Mouse (Mus musculus): ENCODE data around the gene Slc16a10.

The Slc16a10 gene

GRCm38 (mm10) chr10:40105174-40105573, 36.9 kb downstream of the Slc16a10 start:
- no peak for DNase-seq

GRCm38 (mm10) chr10:40103790-40104189, 38.3 kb downstream of the Slc16a10 start:
- peak; percentile 72 for DNase-seq

- DNase-seq = no peak
These were observed 39.1 kb downstream of the Slc16a10 start for GRCm38 (mm10) chr10:40102986-40103385.

- DNase-seq = no peak
These were observed 39.9 kb downstream of the Slc16a10 start for GRCm38 (mm10) chr10:40102166-40102565.

GRCm38 (mm10) chr10:40098441-40098840, 43.6 kb downstream of the Slc16a10 start:
- DNase-seq = no peak

GRCm38 (mm10) chr10:40097519-40097918, 44.5 kb downstream of the Slc16a10 start:
- DNase-seq = no peak

- DNase-seq = no peak
These were observed 47.3 kb downstream of the Slc16a10 start for GRCm38 (mm10) chr10:40094752-40095151.

GRCm38 (mm10) chr10:40093526-40093925, 48.5 kb downstream of the Slc16a10 start:
- DNase-seq = no peak

- DNase-seq = no peak
These were observed 50.6 kb downstream of the Slc16a10 start for GRCm38 (mm10) chr10:40091455-40091854.

- DNase-seq = peak; percentile 73
These were observed 51.3 kb downstream of the Slc16a10 start for GRCm38 (mm10) chr10:40090504-40091428.

- no peak for DNase-seq
These were observed 57.5 kb downstream of the Slc16a10 start for GRCm38 (mm10) chr10:40084332-40085093.

- no peak for DNase-seq
These were observed 58.5 kb downstream of the Slc16a10 start for GRCm38 (mm10) chr10:40083556-40083955.

- DNase-seq = no peak
These were observed 59.4 kb downstream of the Slc16a10 start for GRCm38 (mm10) chr10:40082668-40083067.

GRCm38 (mm10) chr10:40080533-40080932, 61.5 kb downstream of the Slc16a10 start:
- no peak for DNase-seq

GRCm38 (mm10) chr10:40079256-40079655, 62.8 kb downstream of the Slc16a10 start:
- DNase-seq = no peak

GRCm38 (mm10) chr10:40077960-40078353, 64.1 kb downstream of the Slc16a10 start:
- no peak for DNase-seq

GRCm38 (mm10) chr10:40077346-40077959, 64.6 kb downstream of the Slc16a10 start:
- peak; percentile 53 for DNase-seq

- peak; percentile 54 for DNase-seq
These were observed 68.5 kb downstream of the Slc16a10 start for GRCm38 (mm10) chr10:40073608-40074007.

GRCm38 (mm10) chr10:40070684-40071083, 71.4 kb downstream of the Slc16a10 start:
- DNase-seq = no peak

- peak; percentile 42 for DNase-seq
These were observed 72.8 kb downstream of the Slc16a10 start for GRCm38 (mm10) chr10:40069270-40069669.

GRCm38 (mm10) chr10:40068595-40068994, 73.5 kb downstream of the Slc16a10 start:
- peak; percentile 47 for DNase-seq

- DNase-seq = no peak
These were observed 74.5 kb downstream of the Slc16a10 start for GRCm38 (mm10) chr10:40067529-40067928.

GRCm38 (mm10) chr10:40067071-40067470, 75.0 kb downstream of the Slc16a10 start:
- DNase-seq = peak; percentile 1
